Mouse (Mus musculus): ENCODE measurements around the gene Itga8. TPM values are rescaled to one million over a fixed set of nuclear protein-coding genes. Genes with fewer than 3 reads are reported as not detected.

Itga8 gene
- polyA plus RNA-seq, 1 experiment from 2014 or later: 17.7 TPM

DNA sequence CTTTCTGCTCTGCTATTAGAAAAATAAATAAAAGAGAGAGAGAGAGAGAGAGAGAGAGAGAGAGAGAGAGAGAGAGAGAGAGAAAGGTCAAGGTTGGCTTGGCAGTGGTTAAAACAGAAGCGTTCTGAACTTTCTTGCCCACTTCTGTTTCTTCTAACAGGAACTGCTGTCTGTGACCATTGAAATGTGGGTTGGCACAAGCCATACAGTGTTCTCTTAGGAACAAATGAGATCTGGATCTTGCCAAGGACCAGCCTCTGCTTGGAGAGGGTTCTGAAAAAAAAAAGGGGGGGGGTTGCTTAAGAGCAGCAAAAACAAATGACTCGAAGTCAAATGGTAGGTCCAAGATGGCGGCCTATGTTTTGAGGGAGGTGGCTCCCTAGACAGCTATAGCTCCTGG is 17.0 kb upstream of the Itga8 start:
- Histone ChIP-seq H3K9me3 (no peaks in the 10 kb centered on the region), H3K4me2 (no peak overlapping the region), H3K27me3 (no peaks in the 10 kb centered on the region), H3K9ac (no peak overlapping the region), H3K4me1 (peaks cover 8% of the 10 kb centered on the region; the same call in 1 of the 2 replicates), H3K27ac (no peak overlapping the region), H3K4me3 (no peak overlapping the region), H3K36me3 (no peaks in the 10 kb centered on the region)
- no peak for ATAC-seq (ENCODE audit: insufficient number of reproducible peaks, insufficient read depth, low FRiP score, low TSS enrichment, low read depth)
- WGBS: 97% methylated on average over 3 of the region's 3 CpGs

DNA sequence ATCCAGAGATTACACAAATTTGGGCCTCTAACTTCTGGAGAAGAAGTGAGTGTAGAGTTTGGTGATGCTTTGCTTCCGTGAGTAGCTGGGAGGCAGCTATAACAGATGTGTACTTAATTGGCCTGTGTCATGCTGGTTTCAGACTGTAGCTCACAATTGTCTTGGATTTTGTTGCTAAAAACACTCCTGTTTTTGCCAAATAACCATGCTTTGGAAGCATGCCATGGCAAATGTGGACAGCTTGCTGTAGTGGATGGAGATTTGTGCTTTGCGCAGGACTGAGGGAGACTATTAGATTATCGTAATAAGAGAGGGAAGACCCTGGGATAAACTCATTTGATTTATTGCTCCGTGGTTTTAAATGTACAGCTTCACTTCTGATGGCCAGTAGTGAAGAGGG is 16.3 kb upstream of the Itga8 start:
- H3K9ac ChIP-seq: no peak overlapping the region
- H3K36me3 ChIP-seq: no peaks in the 10 kb centered on the region
- no peaks in the 10 kb centered on the region for H3K27me3 ChIP-seq
- ATAC-seq (ENCODE audit: insufficient number of reproducible peaks, insufficient read depth, low FRiP score, low TSS enrichment, low read depth): no peak
- H3K27ac ChIP-seq: no peak overlapping the region
- no peak overlapping the region for H3K4me2 ChIP-seq
- peaks cover 8% of the 10 kb centered on the region; the same call in 1 of the 2 replicates for H3K4me1 ChIP-seq
- WGBS: 75% methylated on average over 4 of the region's 4 CpGs
- no peak overlapping the region for H3K4me3 ChIP-seq
- H3K9me3 ChIP-seq: no peaks in the 10 kb centered on the region

DNA sequence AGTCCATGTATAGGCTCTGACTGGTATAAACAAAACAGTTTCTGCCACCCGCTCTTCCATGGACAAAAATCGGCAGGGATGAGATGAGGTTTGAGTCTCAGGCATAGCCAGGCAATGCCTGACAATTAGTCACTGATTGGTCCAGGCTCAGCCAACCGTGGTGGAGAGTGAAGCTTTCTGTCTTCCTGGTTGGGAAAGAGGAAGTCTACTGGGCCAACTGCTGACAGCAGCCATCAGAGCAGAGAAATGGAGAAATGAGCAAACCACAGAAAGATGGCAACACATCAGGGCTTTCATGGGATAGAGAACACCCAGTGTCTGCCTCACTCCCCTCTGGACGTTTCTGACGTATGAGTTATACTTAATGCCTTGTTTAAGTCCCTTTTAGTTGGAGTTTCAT is 15.6 kb upstream of the Itga8 start:
- no peak overlapping the region for H3K27ac ChIP-seq
- no peaks in the 10 kb centered on the region for H3K9me3 ChIP-seq
- H3K36me3 ChIP-seq: no peaks in the 10 kb centered on the region
- no peak overlapping the region for H3K4me3 ChIP-seq
- H3K4me1 ChIP-seq: peaks cover 8% of the 10 kb centered on the region; the same call in 1 of the 2 replicates
- no peak overlapping the region for H3K4me2 ChIP-seq
- no peaks in the 10 kb centered on the region for H3K27me3 ChIP-seq
- WGBS: 79% methylated on average over 5 of the region's 5 CpGs
- no peak overlapping the region for H3K9ac ChIP-seq
- no peak for ATAC-seq (ENCODE audit: insufficient number of reproducible peaks, insufficient read depth, low FRiP score, low TSS enrichment, low read depth)

DNA sequence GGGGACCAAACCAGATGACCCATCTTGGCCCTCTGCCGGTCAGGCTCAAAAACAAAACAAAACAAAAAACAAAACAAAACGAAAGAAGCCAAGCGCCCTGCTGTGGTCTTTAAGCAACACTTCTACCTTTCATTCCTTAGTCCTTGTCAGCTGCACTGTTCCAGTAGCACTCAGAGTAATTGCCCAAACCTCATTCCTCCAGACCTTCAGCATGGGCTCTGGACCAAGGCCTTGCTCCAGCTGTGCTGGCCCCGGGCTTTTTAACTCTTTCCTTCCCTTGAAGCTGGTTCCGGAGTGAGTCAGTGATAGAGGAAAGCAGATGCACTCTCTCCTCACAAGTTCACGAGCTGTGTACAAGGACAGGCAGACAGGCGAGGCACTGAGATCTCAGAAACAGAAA is 14.6 kb upstream of the Itga8 start:
- no peak for ATAC-seq (ENCODE audit: insufficient number of reproducible peaks, insufficient read depth, low FRiP score, low TSS enrichment, low read depth)
- Histone ChIP-seq H3K27me3 (no peaks in the 10 kb centered on the region), H3K4me2 (peak overlapping the region; percentile 23; the same call in 1 of the 2 replicates), H3K9ac (no peak overlapping the region), H3K27ac (no peak overlapping the region), H3K36me3 (no peaks in the 10 kb centered on the region), H3K4me3 (no peak overlapping the region), H3K9me3 (no peaks in the 10 kb centered on the region), H3K4me1 (peaks cover 8% of the 10 kb centered on the region; the same call in 1 of the 2 replicates)
- WGBS: 20% methylated on average over 7 of the region's 7 CpGs

DNA sequence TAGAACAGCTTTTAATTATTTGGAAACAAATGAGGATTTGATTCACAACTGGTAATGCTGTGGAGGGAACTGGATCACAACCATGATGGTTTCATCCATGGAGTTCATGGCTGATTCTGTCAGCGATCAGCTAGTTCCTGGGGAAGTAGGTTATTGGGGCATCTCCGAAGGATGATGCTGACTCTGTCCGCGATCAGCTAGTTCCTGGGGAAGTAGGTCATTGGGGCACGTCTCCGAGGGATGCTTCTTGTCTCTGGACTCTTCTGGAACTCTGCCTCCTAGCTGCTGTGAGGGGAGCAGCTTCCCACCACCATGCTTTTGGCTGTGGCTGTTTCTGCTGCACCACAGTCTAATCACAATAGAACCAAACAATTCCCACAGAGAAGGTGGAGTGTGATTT is 12.3 kb upstream of the Itga8 start:
- Histone ChIP-seq H3K27ac (no peak overlapping the region), H3K4me1 (peaks cover 8% of the 10 kb centered on the region; the same call in 1 of the 2 replicates), H3K4me2 (no peak overlapping the region), H3K9ac (no peak overlapping the region), H3K36me3 (no peaks in the 10 kb centered on the region), H3K4me3 (no peak overlapping the region), H3K27me3 (no peaks in the 10 kb centered on the region), H3K9me3 (no peaks in the 10 kb centered on the region)
- ATAC-seq (ENCODE audit: insufficient number of reproducible peaks, insufficient read depth, low FRiP score, low TSS enrichment, low read depth): no peak
- 75% methylated on average over 6 of the region's 6 CpGs for WGBS

DNA sequence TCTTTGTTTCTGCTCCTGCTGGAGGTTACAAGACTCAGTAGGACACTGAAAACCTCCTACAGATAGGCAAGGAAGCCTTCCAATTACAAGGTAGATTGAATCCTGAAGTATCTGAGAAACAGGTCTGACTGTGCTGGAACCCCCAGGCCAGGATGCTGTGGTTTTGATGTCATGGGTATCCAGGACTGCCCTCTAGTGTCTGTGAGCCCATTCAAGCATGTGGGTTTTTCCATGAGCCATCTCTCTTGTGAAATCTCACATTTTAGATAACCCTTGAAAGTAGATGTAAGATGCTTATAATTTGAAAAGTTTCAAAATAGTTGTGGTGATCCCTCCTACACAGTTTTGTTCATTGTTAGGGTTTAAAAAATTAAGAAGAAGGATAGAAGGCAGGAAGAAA is 6.7 kb upstream of the Itga8 start:
- Histone ChIP-seq H3K27me3 (no peaks in the 10 kb centered on the region), H3K9ac (no peak overlapping the region), H3K4me2 (no peak overlapping the region), H3K4me1 (peaks cover 11% of the 10 kb centered on the region; the same call in 1 of the 2 replicates), H3K36me3 (no peaks in the 10 kb centered on the region), H3K9me3 (no peaks in the 10 kb centered on the region), H3K27ac (no peak overlapping the region), H3K4me3 (no peak overlapping the region)
- ATAC-seq (ENCODE audit: insufficient number of reproducible peaks, insufficient read depth, low FRiP score, low TSS enrichment, low read depth): no peak

DNA sequence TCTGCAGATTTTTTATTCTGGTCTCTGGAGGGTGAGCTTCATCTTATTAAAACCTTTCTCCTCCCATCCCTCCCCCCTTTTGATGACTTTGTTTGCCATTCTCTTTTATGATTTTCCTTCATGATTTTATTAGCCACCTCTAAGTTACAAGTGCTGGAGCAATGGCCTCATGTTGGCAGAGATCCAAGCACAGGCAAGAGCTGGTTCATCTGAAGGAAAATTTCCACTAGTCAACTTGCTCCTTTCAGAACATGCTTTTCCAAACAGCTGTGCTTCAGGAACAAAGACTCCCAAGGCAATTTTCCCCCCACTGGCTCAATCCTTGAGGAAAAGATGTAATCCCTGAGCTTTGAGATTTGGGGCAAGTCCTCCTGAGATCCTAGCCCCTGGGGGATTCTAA is 5.6 kb upstream of the Itga8 start:
- H3K27ac ChIP-seq: 0 out of 2 replicates have a peak overlapping the region, but pooled peaks have one; percentile 4
- H3K4me1 ChIP-seq: peaks cover 11% of the 10 kb centered on the region; the same call in 1 of the 2 replicates
- H3K9me3 ChIP-seq: no peaks in the 10 kb centered on the region
- no peaks in the 10 kb centered on the region for H3K27me3 ChIP-seq
- H3K4me2 ChIP-seq: no peak overlapping the region
- H3K4me3 ChIP-seq: no peak overlapping the region
- H3K9ac ChIP-seq: no peak overlapping the region
- no peak for ATAC-seq (ENCODE audit: insufficient number of reproducible peaks, insufficient read depth, low FRiP score, low TSS enrichment, low read depth)
- H3K36me3 ChIP-seq: no peaks in the 10 kb centered on the region

DNA sequence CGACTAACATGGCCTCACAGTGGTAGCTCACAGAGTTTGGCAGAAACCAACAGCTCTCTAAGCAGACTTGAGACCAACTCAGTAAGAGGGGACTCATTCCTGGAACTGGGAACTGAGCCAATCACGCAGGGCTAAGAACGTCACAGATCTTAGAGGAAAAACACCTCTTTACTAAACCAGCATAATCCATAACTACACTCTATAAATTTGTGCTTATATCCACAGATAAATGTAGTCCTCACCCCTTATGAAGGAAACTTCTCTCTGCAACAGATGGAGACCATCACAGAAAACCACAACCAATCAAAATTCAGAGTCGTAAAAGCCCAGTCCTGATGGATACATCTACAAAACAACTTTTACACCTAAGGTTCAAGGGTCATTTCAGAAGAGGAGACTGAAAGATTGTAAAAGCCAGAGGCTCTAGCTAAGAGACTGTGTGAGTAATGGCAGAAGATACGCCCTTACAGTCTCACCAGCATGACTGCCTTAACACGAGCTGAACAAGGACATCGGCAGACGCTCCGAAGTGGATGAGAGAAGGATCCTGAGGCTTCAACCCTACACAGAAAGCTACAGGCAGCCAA is 3.4 kb upstream of the Itga8 start:
- Histone ChIP-seq H3K4me2 (no peak overlapping the region), H3K4me1 (peaks cover 20% of the 10 kb centered on the region; the same call in 1 of the 2 replicates), H3K9ac (no peak overlapping the region), H3K27ac (no peak overlapping the region), H3K9me3 (no peaks in the 10 kb centered on the region), H3K36me3 (no peaks in the 10 kb centered on the region), H3K4me3 (no peak overlapping the region), H3K27me3 (peaks cover 7% of the 10 kb centered on the region; the same call in 1 of the 2 replicates)
- 81% methylated on average over 9 of the region's 9 CpGs for WGBS
- no peak for ATAC-seq (ENCODE audit: insufficient number of reproducible peaks, insufficient read depth, low FRiP score, low TSS enrichment, low read depth)

DNA sequence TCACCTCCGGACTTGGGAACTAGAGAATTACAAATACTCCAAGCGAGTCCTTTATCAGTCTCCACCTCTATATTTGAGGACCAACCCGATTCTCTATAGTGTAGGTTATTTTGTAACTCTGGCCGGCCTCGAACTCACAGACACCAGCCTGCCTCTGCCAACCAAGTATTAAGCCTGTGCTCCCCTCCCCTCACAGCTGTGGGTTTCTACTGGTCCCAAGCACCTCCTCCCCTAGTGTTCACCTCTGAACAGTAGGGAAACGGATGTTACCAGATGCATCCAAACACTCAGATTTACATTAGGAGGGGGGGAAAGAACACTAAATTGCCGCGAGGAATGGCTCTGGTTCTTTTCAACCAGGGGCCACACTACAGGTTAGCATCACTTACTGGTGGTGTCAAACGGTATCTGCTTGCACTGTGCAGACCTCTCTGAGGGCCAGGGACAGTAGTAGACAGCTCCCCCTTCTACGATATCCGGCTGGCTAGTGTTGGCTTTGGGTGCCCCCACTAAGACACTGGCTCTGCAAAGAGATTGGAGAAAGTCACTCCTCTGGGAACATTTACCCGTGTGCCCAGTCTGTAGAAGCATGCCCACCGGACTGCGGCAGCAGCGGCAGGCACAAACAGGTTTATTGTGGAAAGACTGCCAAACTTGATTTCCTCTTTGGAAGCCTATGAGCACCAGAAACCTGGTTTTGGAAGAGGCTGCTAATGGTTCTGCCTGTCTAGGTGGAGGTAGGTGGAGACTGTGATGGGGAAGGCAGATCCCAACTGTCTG is 1.1 kb downstream of the Itga8 start:
- Histone ChIP-seq H3K4me1 (peaks cover 15% of the 10 kb centered on the region; the same call in 1 of the 2 replicates), H3K4me3 (peak overlapping the region; percentile 76), H3K4me2 (peak overlapping the region; percentile 74), H3K36me3 (no peaks in the 10 kb centered on the region), H3K9ac (peak overlapping the region; percentile 87), H3K27me3 (peaks cover 7% of the 10 kb centered on the region; the same call in 1 of the 2 replicates), H3K27ac (peak overlapping the region; percentile 72), H3K9me3 (no peaks in the 10 kb centered on the region)
- 51% methylated on average over 15 of the region's 15 CpGs for WGBS
- ATAC-seq (ENCODE audit: insufficient number of reproducible peaks, insufficient read depth, low FRiP score, low TSS enrichment, low read depth): 0 out of 2 replicates have a peak, but pooled peaks have one; percentile 21

DNA sequence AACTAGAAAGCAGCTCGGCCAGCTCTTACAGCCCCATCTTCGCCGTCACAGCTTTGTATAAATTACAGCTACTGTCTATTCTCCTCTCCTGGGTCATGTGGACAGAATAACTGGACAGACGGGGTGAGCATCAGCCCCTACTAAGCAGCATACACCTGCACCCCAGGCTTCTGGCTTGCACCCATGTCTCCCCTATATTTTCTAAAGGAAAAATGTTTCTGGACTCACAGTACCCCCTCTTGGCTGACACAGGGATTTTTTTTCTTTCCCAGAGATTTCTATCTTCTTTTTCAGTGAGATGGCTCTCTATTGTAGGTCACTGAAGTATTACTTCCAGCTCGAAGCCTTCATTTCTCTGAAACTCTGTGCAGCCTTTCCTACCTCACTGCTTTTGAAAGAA is 4.4 kb downstream of the Itga8 start:
- WGBS: 84% methylated on average over 5 of the region's 5 CpGs
- no peak overlapping the region for H3K4me3 ChIP-seq
- no peaks in the 10 kb centered on the region for H3K9me3 ChIP-seq
- no peak overlapping the region for H3K27ac ChIP-seq
- H3K4me2 ChIP-seq: no peak overlapping the region
- no peak overlapping the region for H3K9ac ChIP-seq
- peaks cover 7% of the 10 kb centered on the region; the same call in 1 of the 2 replicates for H3K27me3 ChIP-seq
- no peak for ATAC-seq (ENCODE audit: insufficient number of reproducible peaks, insufficient read depth, low FRiP score, low TSS enrichment, low read depth)
- no peaks in the 10 kb centered on the region for H3K36me3 ChIP-seq
- peaks cover 34% of the 10 kb centered on the region for H3K4me1 ChIP-seq

DNA sequence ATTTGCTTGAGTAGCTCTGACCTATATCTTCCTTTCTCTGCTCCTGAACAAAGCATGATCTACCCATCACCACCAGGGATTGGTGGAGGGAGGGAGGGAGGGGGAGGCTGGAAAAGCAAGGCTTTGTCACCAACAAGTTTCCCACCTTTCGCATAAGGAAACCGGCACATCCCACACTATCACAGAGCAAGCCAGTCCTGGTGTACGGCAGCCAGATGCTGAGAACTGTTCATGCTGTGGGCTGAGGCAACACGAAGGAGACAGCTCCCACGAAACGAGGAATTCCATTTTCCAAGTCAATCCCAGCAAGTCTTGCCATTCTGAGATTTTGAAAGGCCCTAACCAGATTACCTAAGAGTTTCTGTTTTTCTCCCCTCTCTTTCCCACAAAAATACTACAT is 6.6 kb downstream of the Itga8 start:
- no peak overlapping the region for H3K4me2 ChIP-seq

DNA sequence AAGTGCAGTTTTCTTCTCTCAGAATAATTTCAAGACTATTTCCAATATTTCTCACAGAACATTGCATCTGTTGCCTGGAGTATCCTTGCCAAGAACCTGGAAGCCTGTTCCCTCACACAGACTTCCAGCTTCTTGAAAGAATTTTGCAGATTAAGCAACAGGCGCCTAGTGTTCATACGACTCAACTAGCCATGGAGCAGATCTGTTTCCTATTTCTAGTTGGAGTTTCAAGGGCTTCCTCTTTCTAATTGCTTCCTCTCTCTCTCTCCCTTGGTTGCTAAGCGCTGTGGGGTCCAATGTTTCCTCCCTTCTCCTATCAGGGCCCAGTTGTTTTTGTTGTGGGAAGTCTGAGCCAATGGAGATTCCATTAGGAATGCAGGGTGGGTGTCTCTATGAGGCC is 7.7 kb downstream of the Itga8 start:
- Histone ChIP-seq H3K4me1 (peaks cover 26% of the 10 kb centered on the region), H3K4me3 (no peak overlapping the region), H3K9me3 (no peaks in the 10 kb centered on the region), H3K27ac (peak overlapping the region; percentile 24; the same call in 1 of the 2 replicates), H3K36me3 (no peaks in the 10 kb centered on the region), H3K4me2 (no peak overlapping the region), H3K9ac (no peak overlapping the region), H3K27me3 (no peaks in the 10 kb centered on the region)
- WGBS: 30% methylated on average over 3 of the region's 3 CpGs
- no peak for ATAC-seq (ENCODE audit: insufficient number of reproducible peaks, insufficient read depth, low FRiP score, low TSS enrichment, low read depth)

More for the DNA sequence above, 6.6 kb downstream of the Itga8 start:
- H3K9me3 ChIP-seq: no peaks in the 10 kb centered on the region
- H3K27ac ChIP-seq: no peak overlapping the region
- H3K27me3 ChIP-seq: no peaks in the 10 kb centered on the region
- H3K4me1 ChIP-seq: peaks cover 26% of the 10 kb centered on the region
- no peak overlapping the region for H3K9ac ChIP-seq
- no peak for ATAC-seq (ENCODE audit: insufficient number of reproducible peaks, insufficient read depth, low FRiP score, low TSS enrichment, low read depth)
- H3K36me3 ChIP-seq: no peaks in the 10 kb centered on the region
- no peak overlapping the region for H3K4me3 ChIP-seq
- 89% methylated on average over 6 of the region's 6 CpGs for WGBS
